Mouse (Mus musculus): Measurements from ENCODE around the gene Pigg. TPM values are rescaled to one million over a fixed set of nuclear protein-coding genes. Genes with fewer than 3 reads are reported as not detected.
"Not testable (repeated sequence)": the region's sequence is repeated elsewhere in the genome, so short reads cannot be mapped to it uniquely, and the experiment has no call there.

Gene Pigg
- polyA plus RNA-seq, 1 experiment from 2014 or later: 2.8 TPM

GRCm38 (mm10) chr5:108271345-108271744 lies 41.1 kb upstream of the Pigg start:
- H3K4me3 ChIP-seq (ENCODE audit: low read depth, low read length); H3K9me3 ChIP-seq (ENCODE audit: control insufficient read depth, low read length); H3K9ac ChIP-seq (ENCODE audit: low read length); H3K36me3 ChIP-seq (ENCODE audit: control insufficient read depth, insufficient read depth, low read length); DNase-seq (ENCODE audit: low spot score, missing footprints); H3K27me3 ChIP-seq (ENCODE audit: control insufficient read depth, insufficient read depth, low read length); H3K27ac ChIP-seq (ENCODE audit: low read depth, low read length); ATAC-seq (ENCODE audit: low FRiP score): not testable (repeated sequence)
- Histone ChIP-seq H3K4me2 (0 out of 2 replicates have a peak overlapping the region, but pooled peaks have one; percentile 11), H3K4me1 (ENCODE audit: control insufficient read depth, insufficient read depth, low read length) (peaks cover 21% of the 10 kb centered on the region)
- 93% methylated on average over 6 of the region's 6 CpGs for WGBS

DNA sequence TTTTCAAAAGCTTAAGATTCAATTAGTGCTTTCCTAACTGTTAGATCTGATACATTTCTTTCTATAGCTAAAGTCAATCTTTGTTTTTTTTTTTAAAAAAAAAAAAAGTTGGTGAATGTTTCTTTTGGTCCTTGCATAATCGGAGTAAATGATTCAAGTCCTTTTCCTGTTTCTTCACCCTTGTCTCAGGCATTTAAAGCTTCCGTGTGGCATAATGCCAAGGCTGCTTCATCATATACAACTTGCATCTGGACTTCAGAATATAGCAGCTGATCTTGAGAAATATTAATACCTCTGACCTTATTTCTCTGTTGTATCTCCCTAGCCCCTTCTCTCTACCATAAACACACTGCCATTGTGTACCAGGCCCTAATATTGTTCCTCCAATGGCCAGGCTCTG lies 25.5 kb upstream of the Pigg start:
- 98% methylated on average over 2 of the region's 2 CpGs for WGBS
- Histone ChIP-seq H3K4me2 (no peak overlapping the region), H3K4me3 (ENCODE audit: low read depth, low read length) (no peak overlapping the region), H3K4me1 (ENCODE audit: control insufficient read depth, insufficient read depth, low read length) (no peaks in the 10 kb centered on the region), H3K36me3 (ENCODE audit: control insufficient read depth, insufficient read depth, low read length) (no peaks in the 10 kb centered on the region), H3K9me3 (ENCODE audit: control insufficient read depth, low read length) (no peaks in the 10 kb centered on the region), H3K27me3 (ENCODE audit: control insufficient read depth, insufficient read depth, low read length) (no peaks in the 10 kb centered on the region), H3K27ac (ENCODE audit: low read depth, low read length) (no peak overlapping the region), H3K9ac (ENCODE audit: low read length) (no peak overlapping the region)
- DNase-seq (ENCODE audit: low spot score, missing footprints) (no peak), ATAC-seq (ENCODE audit: low FRiP score) (no peak)

- Histone ChIP-seq H3K4me1 (ENCODE audit: control insufficient read depth, insufficient read depth, low read length) (no peaks in the 10 kb centered on the region), H3K4me3 (ENCODE audit: low read depth, low read length) (no peak overlapping the region), H3K27me3 (ENCODE audit: control insufficient read depth, insufficient read depth, low read length) (no peaks in the 10 kb centered on the region), H3K27ac (ENCODE audit: low read depth, low read length) (no peak overlapping the region), H3K36me3 (ENCODE audit: control insufficient read depth, insufficient read depth, low read length) (no peaks in the 10 kb centered on the region), H3K4me2 (no peak overlapping the region), H3K9me3 (ENCODE audit: control insufficient read depth, low read length) (no peaks in the 10 kb centered on the region), H3K9ac (ENCODE audit: low read length) (no peak overlapping the region)
- peak; percentile 35 for DNase-seq (ENCODE audit: low spot score, missing footprints)
- no peak for ATAC-seq (ENCODE audit: low FRiP score)
- WGBS: 65% methylated on average over 3 of the region's 3 CpGs
Observed at GRCm38 (mm10) chr5:108301567-108301966, 10.8 kb upstream of the Pigg start.

DNA sequence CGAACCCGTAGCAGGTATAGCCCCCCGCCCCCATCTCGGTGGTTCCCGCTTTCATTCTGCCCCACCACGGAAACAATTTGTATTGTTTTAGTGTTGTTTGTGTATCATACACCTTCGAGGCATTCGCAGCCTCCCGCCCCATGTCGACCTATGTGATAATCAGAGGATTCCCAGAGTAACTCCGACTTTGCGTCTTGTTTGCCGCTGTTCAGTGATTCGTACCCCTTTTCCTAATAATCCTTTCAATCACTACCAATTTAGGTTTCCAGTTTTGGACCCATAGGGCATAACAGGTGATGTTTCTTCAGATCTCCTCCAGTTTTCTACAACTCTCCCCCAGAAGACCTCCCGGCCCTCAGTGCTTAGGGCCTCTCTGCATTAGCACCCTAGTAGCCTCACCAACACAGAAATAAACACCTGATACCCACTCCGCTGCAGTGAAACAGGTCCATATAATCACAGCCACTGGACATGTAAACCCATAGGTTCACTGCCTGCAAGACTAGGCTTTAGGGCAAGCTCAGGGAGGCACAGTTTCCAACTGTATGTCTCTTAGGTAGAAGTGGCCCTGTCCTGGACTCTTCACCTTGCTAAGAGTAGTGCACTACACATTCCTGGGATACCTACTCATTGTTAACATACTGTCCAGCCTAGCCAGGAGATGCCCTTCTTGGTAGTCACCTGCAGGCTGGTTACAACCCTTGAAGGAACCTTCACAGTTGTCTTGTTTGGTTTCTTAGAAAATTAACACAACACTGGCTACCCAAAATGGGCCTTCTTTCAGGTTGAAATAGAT lies 854 bp downstream of the Pigg start:
- WGBS: 8% methylated on average over 16 of the region's 16 CpGs
- peaks cover 5% of the 10 kb centered on the region for H3K4me1 ChIP-seq (ENCODE audit: control insufficient read depth, insufficient read depth, low read length)
- H3K27me3 ChIP-seq (ENCODE audit: control insufficient read depth, insufficient read depth, low read length): no peaks in the 10 kb centered on the region
- H3K4me2 ChIP-seq: peak overlapping the region; percentile 78
- no peaks in the 10 kb centered on the region for H3K9me3 ChIP-seq (ENCODE audit: control insufficient read depth, low read length)
- no peaks in the 10 kb centered on the region for H3K36me3 ChIP-seq (ENCODE audit: control insufficient read depth, insufficient read depth, low read length)
- peak overlapping the region; percentile 78 for H3K4me3 ChIP-seq (ENCODE audit: low read depth, low read length)
- DNase-seq (ENCODE audit: low spot score, missing footprints) (peak; percentile 85), ATAC-seq (ENCODE audit: low FRiP score) (no peak; the same call in 1 of the 2 replicates)
- H3K9ac ChIP-seq (ENCODE audit: low read length): peak overlapping the region; percentile 85
- no peak overlapping the region for H3K27ac ChIP-seq (ENCODE audit: low read depth, low read length)

GRCm38 (mm10) chr5:108331051-108331450 lies 18.6 kb downstream of the Pigg start:
- Histone ChIP-seq H3K4me3 (ENCODE audit: low read depth, low read length) (no peak overlapping the region), H3K4me2 (no peak overlapping the region), H3K36me3 (ENCODE audit: control insufficient read depth, insufficient read depth, low read length) (no peaks in the 10 kb centered on the region), H3K9me3 (ENCODE audit: control insufficient read depth, low read length) (no peaks in the 10 kb centered on the region), H3K9ac (ENCODE audit: low read length) (no peak overlapping the region), H3K27ac (ENCODE audit: low read depth, low read length) (no peak overlapping the region), H3K4me1 (ENCODE audit: control insufficient read depth, insufficient read depth, low read length) (no peaks in the 10 kb centered on the region), H3K27me3 (ENCODE audit: control insufficient read depth, insufficient read depth, low read length) (no peaks in the 10 kb centered on the region)
- DNase-seq (ENCODE audit: low spot score, missing footprints) (no peak), ATAC-seq (ENCODE audit: low FRiP score) (no peak)
- WGBS: 100% methylated on average over 1 of the region's 1 CpGs

GRCm38 (mm10) chr5:108337385-108337784 lies 25.0 kb downstream of the Pigg start:
- Histone ChIP-seq H3K9me3 (ENCODE audit: control insufficient read depth, low read length) (no peaks in the 10 kb centered on the region), H3K36me3 (ENCODE audit: control insufficient read depth, insufficient read depth, low read length) (no peaks in the 10 kb centered on the region), H3K4me3 (ENCODE audit: low read depth, low read length) (no peak overlapping the region), H3K27ac (ENCODE audit: low read depth, low read length) (no peak overlapping the region), H3K4me2 (no peak overlapping the region), H3K4me1 (ENCODE audit: control insufficient read depth, insufficient read depth, low read length) (no peaks in the 10 kb centered on the region), H3K9ac (ENCODE audit: low read length) (no peak overlapping the region), H3K27me3 (ENCODE audit: control insufficient read depth, insufficient read depth, low read length) (no peaks in the 10 kb centered on the region)
- DNase-seq (ENCODE audit: low spot score, missing footprints) (no peak), ATAC-seq (ENCODE audit: low FRiP score) (no peak)
- 85% methylated on average over 4 of the region's 4 CpGs for WGBS

DNA sequence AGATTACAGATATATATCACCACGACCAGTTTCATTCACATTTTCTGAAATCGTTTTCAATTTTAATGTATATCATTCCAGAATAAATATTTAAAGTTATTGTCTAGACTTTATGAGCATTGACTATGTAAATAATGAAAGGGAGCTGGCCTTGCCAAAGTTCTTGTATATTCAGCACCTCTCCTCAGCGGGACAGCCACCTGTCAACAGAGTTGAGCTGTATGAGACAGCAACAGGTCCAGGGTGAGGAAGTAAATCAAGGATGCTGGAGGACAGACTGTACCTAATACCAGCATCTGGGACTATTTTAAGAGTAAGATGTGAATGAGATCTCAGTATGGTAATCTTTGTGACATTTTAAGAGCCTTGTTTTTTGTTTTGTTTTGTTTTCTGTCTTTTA lies 25.6 kb downstream of the Pigg start:
- Histone ChIP-seq H3K4me3 (ENCODE audit: low read depth, low read length) (no peak overlapping the region), H3K4me2 (no peak overlapping the region), H3K36me3 (ENCODE audit: control insufficient read depth, insufficient read depth, low read length) (no peaks in the 10 kb centered on the region), H3K4me1 (ENCODE audit: control insufficient read depth, insufficient read depth, low read length) (no peaks in the 10 kb centered on the region), H3K27ac (ENCODE audit: low read depth, low read length) (no peak overlapping the region), H3K9ac (ENCODE audit: low read length) (no peak overlapping the region), H3K27me3 (ENCODE audit: control insufficient read depth, insufficient read depth, low read length) (no peaks in the 10 kb centered on the region), H3K9me3 (ENCODE audit: control insufficient read depth, low read length) (no peaks in the 10 kb centered on the region)
- DNase-seq (ENCODE audit: low spot score, missing footprints): no peak
- ATAC-seq (ENCODE audit: low FRiP score): no peak
- 88% methylated on average over 3 of the region's 3 CpGs for WGBS

DNA sequence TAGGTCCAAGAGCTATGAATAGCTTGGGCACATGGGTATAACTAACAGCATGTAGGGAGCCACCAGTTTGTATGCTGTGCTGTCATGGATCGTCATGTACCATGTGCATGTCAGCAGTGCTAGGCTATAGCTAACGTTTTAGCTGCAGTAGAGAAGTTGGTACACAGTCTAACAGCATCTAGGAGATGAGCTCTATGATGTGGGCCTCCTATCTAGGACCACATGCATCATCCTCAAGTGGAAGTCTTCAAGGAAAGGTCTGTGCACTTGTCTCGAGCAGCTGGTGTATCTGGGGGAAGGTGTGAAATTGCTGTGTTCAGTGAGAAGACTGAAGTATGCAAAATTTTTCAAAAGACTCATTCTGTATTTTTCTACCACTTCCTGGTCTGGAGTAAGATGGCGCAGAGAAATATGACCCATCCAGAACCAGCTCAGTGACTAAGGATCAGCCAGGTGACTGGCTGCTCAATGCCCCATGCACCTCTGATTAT lies 31.3 kb downstream of the Pigg start:
- Histone ChIP-seq H3K27ac (ENCODE audit: low read depth, low read length) (no peak overlapping the region), H3K36me3 (ENCODE audit: control insufficient read depth, insufficient read depth, low read length) (no peaks in the 10 kb centered on the region), H3K9me3 (ENCODE audit: control insufficient read depth, low read length) (no peaks in the 10 kb centered on the region), H3K27me3 (ENCODE audit: control insufficient read depth, insufficient read depth, low read length) (no peaks in the 10 kb centered on the region), H3K4me2 (no peak overlapping the region), H3K4me3 (ENCODE audit: low read depth, low read length) (no peak overlapping the region), H3K4me1 (ENCODE audit: control insufficient read depth, insufficient read depth, low read length) (no peaks in the 10 kb centered on the region), H3K9ac (ENCODE audit: low read length) (no peak overlapping the region)
- WGBS: 91% methylated on average over 4 of the region's 4 CpGs
- ATAC-seq (ENCODE audit: low FRiP score) (no peak), DNase-seq (ENCODE audit: low spot score, missing footprints) (no peak)

- ATAC-seq (ENCODE audit: low FRiP score) (no peak), DNase-seq (ENCODE audit: low spot score, missing footprints) (no peak)
- no peak overlapping the region for H3K4me3 ChIP-seq (ENCODE audit: low read depth, low read length)
- no peak overlapping the region for H3K9ac ChIP-seq (ENCODE audit: low read length)
- no peak overlapping the region for H3K4me2 ChIP-seq
- H3K36me3 ChIP-seq (ENCODE audit: control insufficient read depth, insufficient read depth, low read length): no peaks in the 10 kb centered on the region
- no peak overlapping the region for H3K27ac ChIP-seq (ENCODE audit: low read depth, low read length)
- H3K27me3 ChIP-seq (ENCODE audit: control insufficient read depth, insufficient read depth, low read length): no peaks in the 10 kb centered on the region
- no peaks in the 10 kb centered on the region for H3K4me1 ChIP-seq (ENCODE audit: control insufficient read depth, insufficient read depth, low read length)
- 88% methylated on average over 10 of the region's 10 CpGs for WGBS
- no peaks in the 10 kb centered on the region for H3K9me3 ChIP-seq (ENCODE audit: control insufficient read depth, low read length)
Observed at GRCm38 (mm10) chr5:108345313-108346071, 33.1 kb downstream of the Pigg start.
